8 mouse cellular contexts compared by ENCODE assay signal in genomic region chr1:134195571-134195970, GRCm38 (mm10). TPM values are rescaled to one million over a fixed set of nuclear protein-coding genes. Genes with fewer than 3 reads are reported as not detected.
DNase-seq lines count a peak whose midpoint lies in the region; ATAC-seq and TF ChIP-seq lines count a peak whose summit lies in the region.

No protein-coding gene starts in this region.

- peak overlapping the region; percentile 91 for H3K27ac ChIP-seq in layer of hippocampus, adult 2 months
- H3K27ac ChIP-seq in embryonic facial prominence, embryonic 10.5 days (replicated peaks) = peak overlapping the region; percentile 63
- H3K27ac ChIP-seq in midbrain, embryonic 13.5 days = no peak overlapping the region

- TF ChIP-seq CTCF in layer of hippocampus, adult 2 months (conservative IDR thresholded peaks at IDR 0.05) = no peak

- H3K4me3 ChIP-seq in layer of hippocampus, adult 2 months = no peak overlapping the region
- H3K4me3 ChIP-seq in embryonic facial prominence, embryonic 10.5 days = no peak overlapping the region
- H3K4me3 ChIP-seq in midbrain, embryonic 13.5 days (replicated peaks) = no peak overlapping the region

- no peak for ATAC-seq in cerebellum, adult (ENCODE audit: insufficient number of reproducible peaks, low FRiP score, low TSS enrichment)
- ATAC-seq in megakaryocyte progenitor cell, adult 5-6 weeks (replicated peaks; ENCODE audit: poor library complexity) = peak; percentile 42
- ATAC-seq in monocyte, adult 5-6 weeks (replicated peaks; ENCODE audit: insufficient number of reproducible peaks, low FRiP score, low TSS enrichment, poor library complexity, severe bottlenecking) = no peak
- ATAC-seq in midbrain, embryonic 13.5 days = no peak

- H3K36me3 ChIP-seq in embryonic facial prominence, embryonic 10.5 days (replicated peaks) = no peaks in the 10 kb centered on the region
- H3K36me3 ChIP-seq in midbrain, embryonic 13.5 days = no peaks in the 10 kb centered on the region

- no peaks in the 10 kb centered on the region; the same call in 1 of the 2 replicates for H3K27me3 ChIP-seq in embryonic facial prominence, embryonic 10.5 days (replicated peaks; ENCODE audit: low read depth, poor library complexity, severe bottlenecking)
- H3K27me3 ChIP-seq in midbrain, embryonic 13.5 days = no peaks in the 10 kb centered on the region

- H3K4me2 ChIP-seq in midbrain, embryonic 13.5 days (replicated peaks) = no peak overlapping the region

- peaks cover 62% of the 10 kb centered on the region for H3K4me1 ChIP-seq in embryonic facial prominence, embryonic 10.5 days
- peaks cover 8% of the 10 kb centered on the region; the same call in 1 of the 2 replicates for H3K4me1 ChIP-seq in midbrain, embryonic 13.5 days (replicated peaks)

- WGBS in embryonic facial prominence, embryonic 10.5 days = 60% methylated on average over 3 of the region's 3 CpGs
- WGBS in midbrain, embryonic 13.5 days = 65% methylated on average over 3 of the region's 3 CpGs

- DNase-seq in cerebellum, adult 18-20 months = peak; percentile 47 to 64
- peak; percentile 54 to 58 for DNase-seq in layer of hippocampus, adult 2 months (ENCODE audit: low spot score in 2 of 2)
- DNase-seq in layer of hippocampus, adult 9-10 months (ENCODE audit: low spot score) = no peak
- DNase-seq in embryonic facial prominence, embryonic 10.5 days (ENCODE audit: low spot score) = no peak

- H3K9ac ChIP-seq in midbrain, embryonic 13.5 days (replicated peaks) = no peak overlapping the region

- H3K9me3 ChIP-seq in embryonic facial prominence, embryonic 10.5 days = no peaks in the 10 kb centered on the region
- no peaks in the 10 kb centered on the region for H3K9me3 ChIP-seq in midbrain, embryonic 13.5 days

RNA-seq across cellular contexts. Expression of gene Mybph, which starts 2.3 kb away (rescaled TPM):
- not detected for total RNA-seq in layer of hippocampus, adult 2 months (2021)
- 0.49 and 1.4 TPM in 2 replicates for polyA plus RNA-seq in embryonic facial prominence, embryonic 10.5 days (2016; fragmentation: Nextera tagmentation; extraction: Ambion mirVana)
- 0.17 TPM in 1 of 2 replicates, not detected in the other for total RNA-seq in megakaryocyte progenitor cell, adult 5-6 weeks (2015)
- total RNA-seq in megakaryocyte progenitor cell, adult 5-6 weeks (2017) = not detected in 2 replicates
- not detected in 3 replicates for total RNA-seq in monocyte, adult 5-6 weeks (2017)
- 0.09 and 0.19 TPM in 2 replicates for polyA plus RNA-seq in midbrain, embryonic 13.5 days (2015; fragmentation: Nextera tagmentation; extraction: Ambion mirVana)

RNA-seq across cellular contexts. Expression of gene Chil1, which starts 13.6 kb away (rescaled TPM):
- total RNA-seq in layer of hippocampus, adult 2 months (2021) = 10 to 100 TPM; 11.1 to 12.4 TPM
- polyA plus RNA-seq in embryonic facial prominence, embryonic 10.5 days (2016; fragmentation: Nextera tagmentation; extraction: Ambion mirVana) = 0.96 and 0.99 TPM in 2 replicates
- total RNA-seq in megakaryocyte progenitor cell, adult 5-6 weeks (2015) = 9.3 and 21.2 TPM in 2 replicates
- total RNA-seq in megakaryocyte progenitor cell, adult 5-6 weeks (2017) = 8.9 and 16.2 TPM in 2 replicates
- total RNA-seq in monocyte, adult 5-6 weeks (2017) = 0.48 TPM in 1 of 3 replicates, not detected in the others
- polyA plus RNA-seq in midbrain, embryonic 13.5 days (2015; fragmentation: Nextera tagmentation; extraction: Ambion mirVana) = 2.6 and 3.2 TPM in 2 replicates

RNA-seq across cellular contexts. Expression of gene Adora1, which starts 39.7 kb away (rescaled TPM):
- total RNA-seq in layer of hippocampus, adult 2 months (2021) = 100 to 1,000 TPM; 202 to 221 TPM
- polyA plus RNA-seq in embryonic facial prominence, embryonic 10.5 days (2016; fragmentation: Nextera tagmentation; extraction: Ambion mirVana) = 0.28 and 0.65 TPM in 2 replicates
- not detected in 2 replicates for total RNA-seq in megakaryocyte progenitor cell, adult 5-6 weeks (2015)
- not detected in 2 replicates for total RNA-seq in megakaryocyte progenitor cell, adult 5-6 weeks (2017)
- total RNA-seq in monocyte, adult 5-6 weeks (2017) = not detected in 3 replicates
- 4.6 TPM in 2 replicates for polyA plus RNA-seq in midbrain, embryonic 13.5 days (2015; fragmentation: Nextera tagmentation; extraction: Ambion mirVana)

Comparison
In these comparisons a context has a peak if more than half of its experiments do, and no peak if none do; other contexts are left out.
1. DNase-seq: peak in cerebellum, adult 18-20 months (2 of 2) and layer of hippocampus, adult 2 months (2 of 2); none in layer of hippocampus, adult 9-10 months (single experiment) and embryonic facial prominence, embryonic 10.5 days (single experiment).
2. RNA of gene Adora1, which starts 39.7 kb away (total RNA-seq): 202 to 221 TPM in layer of hippocampus, adult 2 months; not detected in megakaryocyte progenitor cell, adult 5-6 weeks and not detected in monocyte, adult 5-6 weeks; every median in the first group is over 100 times any median in the second.